Mouse (Mus musculus) midbrain, embryonic 15.5 days (tissue): ENCODE data around the gene Smad5. TPM values are rescaled to one million over a fixed set of nuclear protein-coding genes. Genes with fewer than 3 reads are reported as not detected.

ENCODE experiments used
- ATAC-seq: fragments of 200-750 bp; cut with Nextera tagmentation; replicated peaks from 2 replicates; pipeline ENCODE4 v1.8.0; 2017; ENCODE audit warnings: moderate TSS enrichment
- H3K27ac ChIP-seq: fragments of 300-500 bp; sonication (generic); 2 replicates; pipeline ENCODE4 v1.5.1; 2015; ENCODE audit warnings: mild to moderate bottlenecking, inconsistent platforms
- H3K27me3 ChIP-seq: fragments of 300-500 bp; sonication (generic); replicated peaks from 2 replicates; pipeline ENCODE4 v1.6.1; 2015; ENCODE audit warnings: inconsistent platforms
- H3K36me3 ChIP-seq: fragments of 300-500 bp; sonication (generic); replicated peaks from 2 replicates; pipeline ENCODE4 v1.6.1; 2015; ENCODE audit warnings: inconsistent platforms
- H3K4me1 ChIP-seq: fragments of 300-500 bp; sonication (generic); 2 replicates; pipeline ENCODE4 v1.6.1; 2015; ENCODE audit warnings: inconsistent platforms
- H3K4me2 ChIP-seq: fragments of 300-500 bp; sonication (generic); 2 replicates; pipeline ENCODE4 v1.6.1; 2015; ENCODE audit warnings: inconsistent platforms, mild to moderate bottlenecking, moderate library complexity
- H3K4me3 ChIP-seq: fragments of 300-500 bp; sonication (generic); 2 replicates; pipeline ENCODE4 v1.5.1; 2015; ENCODE audit warnings: mild to moderate bottlenecking, inconsistent platforms
- H3K9ac ChIP-seq: fragments of 300-500 bp; sonication (generic); 2 replicates; pipeline ENCODE4 v1.6.1; 2015; ENCODE audit warnings: mild to moderate bottlenecking, inconsistent platforms
- H3K9me3 ChIP-seq: fragments of 300-500 bp; sonication (generic); 2 replicates; pipeline ENCODE4 v1.6.1; 2016; ENCODE audit warnings: inconsistent platforms
- WGBS: fragments of 180-500 bp; shearing (Covaris S2); methylation state at CpG from one replicate; pipeline ENCODE4 v1.1.7; 2015; ENCODE audit warnings: mixed read lengths; 5-methylcytosine and 5-hydroxymethylcytosine counted together
- polyA plus RNA-seq: library from polyadenylated mRNA; unstranded; fragments of >200 nt; fragmentation: Nextera tagmentation; extraction: Ambion mirVana; gene quantifications from 2 replicates; pipeline ENCODE4 v1.2.1, GENCODE M21; 2015

Gene Smad5
- polyA plus RNA-seq, 1 experiment from 2014 or later = 21.2 TPM

DNA sequence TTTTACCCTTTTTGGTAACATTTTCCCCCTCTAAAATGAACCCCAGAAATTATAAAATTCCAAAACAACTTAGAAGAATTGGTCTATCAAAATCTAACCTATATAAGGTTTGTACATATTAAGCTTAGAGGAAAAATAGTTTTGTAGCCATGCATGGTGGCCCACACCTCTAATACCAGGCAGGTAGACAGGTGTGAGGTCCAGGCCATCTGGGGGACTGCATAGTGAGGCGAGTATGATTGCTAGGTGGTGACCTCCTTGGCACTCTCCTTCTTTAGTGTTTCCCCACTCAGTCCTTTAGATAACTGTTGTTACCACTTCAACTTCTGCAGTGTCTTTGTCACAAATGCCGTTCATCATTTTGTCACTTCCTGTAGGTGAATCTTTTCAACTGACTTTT, 1.8 kb downstream of the Smad5 start:
- no peak for ATAC-seq
- peak overlapping the region; percentile 62 for H3K4me3 ChIP-seq
- H3K9ac ChIP-seq = no peak overlapping the region
- peaks cover 51% of the 10 kb centered on the region for H3K4me1 ChIP-seq
- 86% methylated on average over 2 of the region's 2 CpGs for WGBS
- no peak overlapping the region for H3K27ac ChIP-seq
- H3K27me3 ChIP-seq = no peaks in the 10 kb centered on the region
- H3K36me3 ChIP-seq = no peaks in the 10 kb centered on the region
- peak overlapping the region; percentile 62 for H3K4me2 ChIP-seq
- no peaks in the 10 kb centered on the region for H3K9me3 ChIP-seq

DNA sequence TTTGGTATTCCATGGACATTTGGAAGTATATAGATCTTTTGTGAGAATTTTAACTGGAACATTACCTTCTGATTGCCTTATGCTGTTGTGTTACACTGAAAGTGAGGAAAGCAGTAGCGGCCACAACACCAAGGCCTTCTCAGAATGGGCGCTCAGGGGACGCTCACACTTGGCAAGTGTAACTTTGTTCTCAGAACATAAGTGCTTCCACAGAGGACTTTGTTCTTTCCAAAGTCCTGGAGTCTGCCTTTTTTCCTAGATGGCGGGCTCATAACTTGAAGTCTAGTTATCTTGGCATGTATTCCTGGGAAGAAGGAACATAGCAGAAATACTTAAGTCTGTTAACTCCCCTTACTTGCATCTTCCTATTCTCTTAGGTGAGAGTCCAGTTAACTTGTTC, 4.3 kb downstream of the Smad5 start:
- WGBS = 90% methylated on average over 4 of the region's 4 CpGs
- Histone ChIP-seq H3K36me3 (no peaks in the 10 kb centered on the region), H3K27me3 (no peaks in the 10 kb centered on the region), H3K9ac (no peak overlapping the region), H3K4me3 (no peak overlapping the region), H3K4me2 (no peak overlapping the region), H3K27ac (no peak overlapping the region), H3K9me3 (no peaks in the 10 kb centered on the region), H3K4me1 (peaks cover 54% of the 10 kb centered on the region)
- ATAC-seq = no peak

DNA sequence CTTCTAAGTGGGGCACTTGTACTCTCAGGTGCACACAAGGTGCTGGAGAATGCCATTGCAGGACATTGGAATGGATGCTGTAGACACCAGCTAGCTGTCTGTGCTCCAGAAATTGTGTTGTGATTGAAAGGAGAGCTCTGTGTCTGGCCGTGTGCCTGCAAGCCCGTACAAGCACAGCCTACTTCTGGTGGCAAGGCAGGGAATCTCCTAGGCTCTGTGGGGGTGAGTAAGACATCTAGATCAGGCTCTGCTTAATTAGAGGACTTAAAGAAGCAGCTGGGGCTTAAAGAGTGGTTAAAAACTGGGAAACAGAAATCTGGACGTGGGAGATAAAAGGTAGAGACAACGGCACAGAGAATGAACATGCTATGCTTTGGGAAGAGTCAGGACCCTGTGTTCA, 4.8 kb downstream of the Smad5 start:
- Histone ChIP-seq H3K9me3 (no peaks in the 10 kb centered on the region), H3K36me3 (no peaks in the 10 kb centered on the region), H3K4me3 (no peak overlapping the region), H3K27me3 (no peaks in the 10 kb centered on the region), H3K27ac (no peak overlapping the region), H3K4me1 (peaks cover 49% of the 10 kb centered on the region), H3K9ac (no peak overlapping the region), H3K4me2 (no peak overlapping the region)
- 60% methylated on average over 4 of the region's 4 CpGs for WGBS
- ATAC-seq = no peak

DNA sequence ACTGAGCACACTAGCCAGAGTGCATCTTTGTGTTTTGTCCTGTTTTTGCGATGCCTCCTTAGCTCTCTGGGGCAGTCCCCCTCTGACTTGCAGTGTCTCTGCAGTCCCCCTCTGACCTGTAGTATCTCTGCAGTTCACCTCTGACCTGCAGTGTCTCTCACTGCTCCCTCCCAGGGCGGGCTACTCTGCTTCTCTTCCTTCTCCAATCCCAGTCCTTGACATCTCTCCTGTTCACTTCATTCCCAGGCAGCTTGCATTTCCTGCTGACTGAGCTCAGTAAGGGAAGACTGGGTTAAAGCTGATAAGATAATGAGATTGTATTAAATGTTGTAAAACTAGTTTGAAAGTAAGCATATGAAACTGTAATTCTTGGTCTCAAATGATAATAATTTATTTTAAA, 7.8 kb downstream of the Smad5 start:
- 66% methylated on average over 2 of the region's 2 CpGs for WGBS
- Histone ChIP-seq H3K9ac (no peak overlapping the region), H3K4me2 (no peak overlapping the region), H3K36me3 (no peaks in the 10 kb centered on the region), H3K4me3 (no peak overlapping the region), H3K9me3 (no peaks in the 10 kb centered on the region), H3K27ac (no peak overlapping the region), H3K4me1 (peaks cover 32% of the 10 kb centered on the region), H3K27me3 (no peaks in the 10 kb centered on the region)
- ATAC-seq = no peak

DNA sequence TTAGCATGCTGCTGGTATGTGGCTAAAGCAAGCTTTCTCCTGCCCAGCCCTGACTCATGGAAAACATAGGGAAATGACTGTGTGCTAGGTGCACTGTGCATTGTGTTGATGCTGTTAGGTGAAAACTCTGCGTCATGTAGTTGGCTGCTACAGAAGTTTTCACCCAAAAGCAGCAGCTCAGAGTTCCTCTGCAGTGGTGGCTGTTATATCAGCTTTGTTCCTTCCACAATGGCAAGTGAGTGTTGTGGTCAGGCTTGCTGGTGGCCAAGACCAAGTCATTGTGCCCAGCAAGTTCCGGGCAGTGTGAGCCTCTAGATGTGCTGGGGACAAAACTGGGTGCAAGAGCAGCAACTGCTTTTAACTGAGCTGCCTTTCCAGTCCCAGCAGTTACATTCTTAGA, 9.4 kb downstream of the Smad5 start:
- 95% methylated on average over 2 of the region's 2 CpGs for WGBS
- ATAC-seq = no peak
- H3K4me2 ChIP-seq = no peak overlapping the region
- no peak overlapping the region for H3K27ac ChIP-seq
- H3K9me3 ChIP-seq = no peaks in the 10 kb centered on the region
- H3K4me1 ChIP-seq = peaks cover 18% of the 10 kb centered on the region
- H3K36me3 ChIP-seq = no peaks in the 10 kb centered on the region
- H3K27me3 ChIP-seq = no peaks in the 10 kb centered on the region
- H3K4me3 ChIP-seq = no peak overlapping the region
- no peak overlapping the region for H3K9ac ChIP-seq

DNA sequence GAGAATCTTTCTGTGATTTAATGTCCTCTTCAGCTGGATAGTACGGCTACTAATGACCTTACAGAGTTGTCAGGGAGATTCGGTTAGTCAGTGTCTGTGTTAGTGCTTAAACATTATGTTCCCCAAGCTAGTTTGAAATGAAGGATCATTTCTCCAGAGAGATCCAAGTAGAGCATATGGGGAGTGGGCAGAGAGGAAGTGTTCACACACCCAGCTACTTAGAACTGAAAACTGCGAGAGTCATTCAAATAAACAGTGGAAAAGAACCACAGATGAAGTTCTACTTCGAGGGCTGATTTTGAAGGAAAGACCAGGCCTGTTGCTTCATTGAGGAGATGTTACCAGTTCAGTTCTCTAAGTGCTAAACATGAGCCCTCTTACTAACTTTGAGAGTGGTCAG, 23.7 kb downstream of the Smad5 start:
- Histone ChIP-seq H3K36me3 (peaks cover 20% of the 10 kb centered on the region; the same call in 1 of the 2 replicates), H3K4me3 (no peak overlapping the region), H3K4me2 (no peak overlapping the region), H3K27me3 (no peaks in the 10 kb centered on the region), H3K4me1 (no peaks in the 10 kb centered on the region), H3K27ac (no peak overlapping the region), H3K9me3 (no peaks in the 10 kb centered on the region), H3K9ac (no peak overlapping the region)
- 88% methylated on average over 4 of the region's 4 CpGs for WGBS
- ATAC-seq = no peak

DNA sequence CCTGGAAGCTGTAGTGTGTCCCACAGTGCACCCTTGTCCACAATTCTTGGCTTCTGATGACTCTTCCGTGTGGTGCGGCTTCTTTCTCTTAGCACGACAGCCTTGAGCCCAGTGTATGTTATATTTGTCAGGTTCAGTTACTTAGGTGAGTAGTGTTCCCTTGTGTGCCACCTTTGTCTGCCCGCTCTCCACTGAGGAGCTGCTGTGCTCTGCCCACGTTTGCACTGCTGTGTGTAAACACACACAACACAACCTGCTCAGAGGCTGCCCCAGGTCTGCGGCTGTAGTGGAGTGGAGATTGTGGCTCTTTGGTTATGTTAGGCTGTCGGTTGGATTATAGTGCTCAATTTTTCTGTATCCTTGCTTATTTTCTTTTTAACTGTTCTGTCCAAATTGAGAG, 26.2 kb downstream of the Smad5 start:
- ATAC-seq = no peak
- no peak overlapping the region for H3K4me2 ChIP-seq
- H3K9me3 ChIP-seq = no peaks in the 10 kb centered on the region
- WGBS = 95% methylated on average over 7 of the region's 7 CpGs
- H3K9ac ChIP-seq = no peak overlapping the region
- no peak overlapping the region for H3K27ac ChIP-seq
- no peak overlapping the region for H3K4me3 ChIP-seq
- peaks cover 28% of the 10 kb centered on the region; the same call in 1 of the 2 replicates for H3K36me3 ChIP-seq
- H3K27me3 ChIP-seq = no peaks in the 10 kb centered on the region
- no peaks in the 10 kb centered on the region for H3K4me1 ChIP-seq

DNA sequence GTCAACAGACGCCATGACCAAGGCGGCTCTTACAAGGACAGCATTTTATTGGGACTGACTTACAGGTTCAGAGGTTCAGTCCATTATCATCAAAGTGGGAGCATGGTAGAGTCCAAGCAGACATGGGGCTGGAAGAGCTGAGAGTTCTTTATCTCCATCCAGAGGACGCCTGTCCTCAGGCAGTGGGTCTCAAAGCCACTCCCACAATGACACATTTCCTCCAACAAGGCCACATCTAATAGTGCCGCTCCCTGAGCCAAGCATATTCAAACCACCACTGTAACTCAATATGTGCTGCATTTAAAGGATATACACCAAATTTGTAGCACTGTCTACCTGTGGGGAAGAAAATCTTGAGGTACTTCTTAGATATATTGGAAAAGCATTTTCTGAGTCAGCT, 31.8 kb downstream of the Smad5 start:
- Histone ChIP-seq H3K36me3 (peaks cover 32% of the 10 kb centered on the region), H3K27me3 (no peaks in the 10 kb centered on the region), H3K4me3 (no peak overlapping the region), H3K9ac (no peak overlapping the region), H3K27ac (no peak overlapping the region), H3K9me3 (no peaks in the 10 kb centered on the region), H3K4me2 (no peak overlapping the region), H3K4me1 (no peaks in the 10 kb centered on the region)
- WGBS = 88% methylated on average over 4 of the region's 4 CpGs
- ATAC-seq = no peak

DNA sequence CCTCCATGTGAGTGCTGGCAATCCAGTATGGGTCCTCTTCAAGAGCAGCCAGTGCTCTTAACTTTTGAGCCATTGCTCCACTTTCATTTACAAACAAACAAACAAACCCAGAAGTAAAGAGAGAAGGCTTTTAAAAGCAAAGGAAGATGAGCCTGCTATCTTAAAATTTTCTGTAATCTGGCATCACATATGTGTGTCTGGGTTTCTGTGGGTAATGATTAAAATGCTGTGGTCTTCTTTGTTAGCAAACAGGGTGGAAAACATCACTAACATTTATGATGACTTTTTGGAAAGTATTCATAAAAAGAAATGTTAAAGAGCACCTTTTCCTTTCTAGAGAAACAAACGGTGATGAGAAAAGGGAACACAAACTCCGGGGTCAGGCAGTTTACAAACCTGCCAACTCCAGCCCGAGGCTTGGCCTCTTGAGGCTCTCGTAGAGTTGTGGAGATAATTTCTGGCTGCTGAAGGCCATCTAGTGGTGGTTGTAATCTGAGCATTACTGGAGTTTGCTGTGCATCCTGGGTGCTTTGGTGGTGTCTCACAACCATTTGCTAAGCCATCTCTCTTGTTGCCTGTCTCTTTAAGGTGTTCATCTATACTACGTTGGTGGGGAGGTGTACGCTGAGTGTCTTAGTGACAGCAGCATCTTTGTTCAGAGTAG, 32.5 kb downstream of the Smad5 start:
- no peaks in the 10 kb centered on the region for H3K4me1 ChIP-seq
- H3K27me3 ChIP-seq = no peaks in the 10 kb centered on the region
- peaks cover 30% of the 10 kb centered on the region for H3K36me3 ChIP-seq
- H3K4me2 ChIP-seq = no peak overlapping the region
- no peak overlapping the region for H3K27ac ChIP-seq
- 67% methylated on average over 6 of the region's 6 CpGs for WGBS
- no peak overlapping the region for H3K4me3 ChIP-seq
- no peak for ATAC-seq
- no peak overlapping the region for H3K9ac ChIP-seq
- H3K9me3 ChIP-seq = no peaks in the 10 kb centered on the region

DNA sequence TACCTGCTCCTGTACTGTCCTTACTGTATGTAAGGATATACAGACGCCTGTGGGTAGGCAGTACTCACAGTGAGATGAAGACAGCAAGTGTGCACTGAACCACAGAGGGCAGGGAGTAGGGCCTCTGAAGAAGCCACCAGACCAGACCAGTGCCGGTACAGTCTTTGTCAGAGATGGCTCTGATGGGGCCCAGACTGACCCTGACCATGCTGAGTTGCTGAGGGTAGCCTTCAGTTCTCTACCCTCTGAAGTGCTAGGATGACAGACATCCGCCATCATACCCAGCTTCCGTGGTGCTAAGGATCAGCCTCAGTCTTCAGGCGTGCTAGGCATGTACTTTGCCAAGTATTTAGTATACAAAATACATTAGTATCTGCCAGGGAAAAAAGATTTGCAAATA, 36.7 kb downstream of the Smad5 start:
- Histone ChIP-seq H3K27me3 (no peaks in the 10 kb centered on the region), H3K36me3 (peaks cover 17% of the 10 kb centered on the region), H3K27ac (no peak overlapping the region), H3K4me1 (0 out of 2 replicates have a peak, but pooled peaks cover 2% of the 10 kb centered on the region), H3K4me2 (no peak overlapping the region), H3K9me3 (no peaks in the 10 kb centered on the region), H3K4me3 (no peak overlapping the region), H3K9ac (no peak overlapping the region)
- no peak for ATAC-seq
- WGBS = 91% methylated on average over 5 of the region's 5 CpGs

DNA sequence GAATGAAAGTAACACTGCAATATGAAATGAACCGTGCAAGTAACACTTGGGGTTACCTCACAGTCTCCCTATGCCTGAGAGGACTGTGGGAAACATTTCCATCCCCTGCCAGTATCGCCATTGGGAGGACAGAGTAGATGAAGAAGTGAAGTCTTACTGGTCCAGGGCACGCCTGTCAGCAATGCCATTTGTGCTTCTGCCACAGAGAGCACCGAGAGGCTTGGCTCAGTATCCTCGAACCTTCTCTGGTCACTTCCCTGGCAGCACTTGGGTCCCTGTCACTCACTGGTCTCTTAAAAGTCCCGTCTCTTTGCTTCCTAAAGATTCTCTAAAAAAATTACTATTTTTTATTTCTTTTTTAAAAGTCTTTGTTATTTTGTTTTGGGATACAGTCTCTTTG, 37.7 kb downstream of the Smad5 start:
- Histone ChIP-seq H3K36me3 (peaks cover 15% of the 10 kb centered on the region), H3K4me3 (no peak overlapping the region), H3K27ac (no peak overlapping the region), H3K4me2 (no peak overlapping the region), H3K27me3 (no peaks in the 10 kb centered on the region), H3K9ac (no peak overlapping the region), H3K4me1 (0 out of 2 replicates have a peak, but pooled peaks cover 2% of the 10 kb centered on the region), H3K9me3 (no peaks in the 10 kb centered on the region)
- no peak for ATAC-seq
- WGBS = 93% methylated on average over 6 of the region's 6 CpGs

DNA sequence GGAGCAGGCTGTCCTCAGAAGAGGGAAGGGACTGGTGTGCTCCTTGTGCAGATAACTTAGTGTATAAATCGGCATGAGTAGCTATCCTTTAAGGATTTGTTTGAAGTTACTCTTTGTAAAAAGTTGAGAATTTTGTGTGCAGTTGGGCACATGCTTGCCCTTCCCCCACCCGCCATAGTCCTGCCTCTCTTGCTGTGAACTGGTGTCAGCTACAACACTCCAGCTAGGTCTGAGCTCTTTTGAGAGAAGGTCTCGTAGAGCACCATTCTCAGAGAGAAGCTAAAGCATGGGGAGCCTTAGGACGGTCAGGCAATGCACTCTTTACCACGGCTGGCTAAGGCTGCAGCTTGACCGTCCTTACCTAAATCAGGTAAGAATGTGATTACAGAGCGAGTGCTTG, 38.9 kb downstream of the Smad5 start:
- peaks cover 15% of the 10 kb centered on the region for H3K36me3 ChIP-seq
- H3K9me3 ChIP-seq = no peaks in the 10 kb centered on the region
- no peaks in the 10 kb centered on the region for H3K27me3 ChIP-seq
- H3K27ac ChIP-seq = no peak overlapping the region
- H3K4me2 ChIP-seq = no peak overlapping the region
- ATAC-seq = no peak
- no peak overlapping the region for H3K4me3 ChIP-seq
- H3K4me1 ChIP-seq = 0 out of 2 replicates have a peak, but pooled peaks cover 2% of the 10 kb centered on the region
- no peak overlapping the region for H3K9ac ChIP-seq
- 81% methylated on average over 7 of the region's 7 CpGs for WGBS

DNA sequence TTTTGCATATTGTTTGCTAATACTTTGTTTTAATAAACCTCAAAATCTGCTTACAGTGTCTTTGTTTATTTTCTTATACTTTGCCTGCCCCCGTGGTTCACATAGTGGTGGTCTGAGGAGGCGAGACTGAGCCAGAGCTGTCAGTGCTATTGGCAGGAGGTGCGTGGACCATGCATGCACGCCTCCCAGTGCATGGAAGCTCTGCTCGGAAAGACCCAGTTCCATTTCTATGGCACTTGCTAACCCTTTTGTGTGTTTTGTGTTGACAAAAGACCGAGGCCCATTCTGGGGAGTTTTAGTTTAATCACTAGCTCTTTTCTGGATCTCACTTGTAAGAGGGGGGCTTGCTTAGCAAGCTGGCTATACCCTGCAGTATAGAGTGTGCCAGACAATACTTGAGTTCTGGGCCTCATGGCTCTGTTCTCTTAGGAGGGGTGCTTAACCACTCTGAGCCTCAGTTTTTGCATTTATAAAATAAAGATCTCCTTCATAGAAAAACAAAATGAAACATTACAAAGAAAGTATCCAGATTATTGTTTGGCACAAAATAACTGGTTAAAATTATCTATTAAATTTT, 39.6 kb downstream of the Smad5 start:
- Histone ChIP-seq H3K4me2 (no peak overlapping the region), H3K27me3 (no peaks in the 10 kb centered on the region), H3K4me1 (0 out of 2 replicates have a peak, but pooled peaks cover 2% of the 10 kb centered on the region), H3K36me3 (peaks cover 15% of the 10 kb centered on the region), H3K9me3 (no peaks in the 10 kb centered on the region), H3K27ac (no peak overlapping the region), H3K9ac (no peak overlapping the region), H3K4me3 (no peak overlapping the region)
- WGBS = 44% methylated on average over 6 of the region's 6 CpGs
- no peak for ATAC-seq
